Comparison of ENCODE assay signal across 9 mouse cellular contexts in the genomic region with DNA sequence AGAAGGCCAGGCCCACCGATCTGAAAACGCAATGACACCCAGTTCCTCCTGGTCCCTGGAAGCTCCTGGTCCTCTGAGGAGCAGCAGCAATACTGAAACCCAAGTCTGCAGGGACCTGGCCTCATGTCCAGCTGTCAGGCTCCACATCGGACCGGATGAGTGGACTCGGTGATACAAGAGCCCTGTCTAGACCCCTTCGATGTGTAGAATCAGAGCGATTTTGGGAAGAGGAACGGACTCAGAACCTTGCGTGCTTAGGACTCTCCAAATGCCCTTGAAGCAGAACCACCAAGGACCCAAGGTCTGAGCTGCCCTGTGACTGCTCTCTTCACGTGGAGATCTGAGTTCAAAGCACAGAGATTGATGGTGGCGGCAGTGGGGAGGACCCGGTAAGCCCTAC. TPM values are rescaled to one million over a fixed set of nuclear protein-coding genes. Genes with fewer than 3 reads are reported as not detected.
DNase-seq lines count a peak whose midpoint lies in the region; ATAC-seq lines count a peak whose summit lies in the region.
"Had no signal": no experiment of that assay in that cellular context is flagged by ENCODE, and none has a peak within 500 bp of the region (broad histone marks: within the 10 kb centered on the region; RNA-seq: fewer than 3 reads in every experiment).

A gene (plus strand): TSS at position 301 of the 400 bp plus-strand sequence.

- peaks cover 6% of the 10 kb centered on the region; the same call in 1 of the 2 replicates for H3K4me1 ChIP-seq in kidney, embryonic 15.5 days
- H3K4me1 ChIP-seq in neural tube, embryonic 14.5 days (ENCODE audit: control insufficient read depth, insufficient read depth, low read length): no peaks in the 10 kb centered on the region

- no peak for DNase-seq in kidney, postnatal 36 days
- no peak for DNase-seq in adrenal gland, adult 8-10 months
- no peak for DNase-seq in gastrocnemius, adult 8-10 months (ENCODE audit: low spot score in 2 of 2)
- no peak for DNase-seq in layer of hippocampus, postnatal 36 days
- no peak for DNase-seq in right cerebral cortex, postnatal 36 days (ENCODE audit: low spot score in 2 of 2)
- no peak for DNase-seq in cerebellum, adult 18-20 months

- no peak for ATAC-seq in kidney, embryonic 15.5 days (replicated peaks; ENCODE audit: low FRiP score)
- no peak for ATAC-seq in neural tube, embryonic 14.5 days (ENCODE audit: low read depth)
- ATAC-seq: Patski had no signal

- WGBS in kidney, embryonic 15.5 days: 87% methylated on average over 12 of the region's 12 CpGs
- WGBS in neural tube, embryonic 14.5 days: 86% methylated on average over 12 of the region's 12 CpGs

- no peak within 1 kb of the TSS for H3K9ac ChIP-seq in kidney, embryonic 15.5 days
- no peak within 1 kb of the TSS for H3K9ac ChIP-seq in neural tube, embryonic 14.5 days (replicated peaks; ENCODE audit: low read depth, low read length)

- H3K27me3 ChIP-seq in kidney, embryonic 15.5 days: no peaks in the 10 kb centered on the region
- H3K27me3 ChIP-seq in neural tube, embryonic 14.5 days (ENCODE audit: control insufficient read depth, insufficient read depth, low read length): no peaks in the 10 kb centered on the region
- H3K27me3 ChIP-seq: Patski had no signal

- H3K9me3 ChIP-seq in kidney, embryonic 15.5 days (replicated peaks): no peaks in the 10 kb centered on the region
- no peaks in the 10 kb centered on the region for H3K9me3 ChIP-seq in neural tube, embryonic 14.5 days (ENCODE audit: control insufficient read depth, low read length)

- H3K36me3 ChIP-seq in kidney, embryonic 15.5 days: no peaks in the 10 kb centered on the region
- no peaks in the 10 kb centered on the region for H3K36me3 ChIP-seq in neural tube, embryonic 14.5 days (ENCODE audit: control insufficient read depth, insufficient read depth, low read length)

- H3K4me2 ChIP-seq in kidney, embryonic 15.5 days: 0 out of 2 replicates have a peak within 1 kb of the TSS, but pooled peaks have one; percentile 29
- H3K4me2 ChIP-seq in neural tube, embryonic 14.5 days (ENCODE audit: low read depth, low read length): no peak within 1 kb of the TSS

- H3K27ac ChIP-seq in kidney, embryonic 15.5 days: no peak within 1 kb of the TSS
- H3K27ac ChIP-seq in neural tube, embryonic 14.5 days (ENCODE audit: low read depth, low read length): no peak within 1 kb of the TSS

- H3K4me3 ChIP-seq in kidney, embryonic 15.5 days (replicated peaks): no peak within 1 kb of the TSS
- no peak within 1 kb of the TSS for H3K4me3 ChIP-seq in neural tube, embryonic 14.5 days (ENCODE audit: low read depth, low read length)

RNA-seq across cellular contexts. Expression of the gene that starts here (rescaled TPM):
- polyA plus RNA-seq in kidney, embryonic 15.5 days (2015; fragmentation: Nextera tagmentation; extraction: Ambion mirVana): 15.3 and 19.2 TPM in 2 replicates
- 10 to 100 TPM in 3 of 4 experiments, 1 to 10 TPM in 1; 9.8 to 22.3 (median 14.5) TPM for total RNA-seq in adrenal gland, adult 8-10 months (2022)
- 10 to 100 TPM; 15.7 to 18.3 (median 17.0) TPM for total RNA-seq in gastrocnemius, adult 8-10 months (2022)
- total RNA-seq in layer of hippocampus, postnatal 36 days (2021): 10 to 100 TPM; 16.3 to 19.9 TPM
- polyA plus RNA-seq in neural tube, embryonic 14.5 days (2014; fragmentation: Nextera tagmentation; extraction: Ambion mirVana): 15.6 and 16.1 TPM in 2 replicates
